Mouse (Mus musculus): Measurements from ENCODE around the gene Rd3. TPM values are rescaled to one million over a fixed set of nuclear protein-coding genes. Genes with fewer than 3 reads are reported as not detected.

Gene Rd3
- total RNA-seq, 2 experiments from 2014 or later, result not detected

Small RNA genes within 50 kb of the gene (microRNA-seq; reads per million reads assigned to microRNA genes)
- not detected for gene Mir3473c

Other genes with a start within 250 kb of the Rd3 start
- 1 to 10 TPM; 8.6 to 8.7 TPM for gene Nek2, start 155.9 kb upstream of the Rd3 start, total RNA-seq (2021)
- gene Slc30a1, start 70.6 kb upstream of the Rd3 start, total RNA-seq (2021), result 1 to 10 TPM; 7.6 to 9.3 TPM
- 10 to 100 TPM; 26.2 to 28.6 TPM for gene Traf5, start 115.2 kb downstream of the Rd3 start, total RNA-seq (2021)
- 10 to 100 TPM; 38.8 to 40.7 TPM for gene Rcor3, start 160.7 kb downstream of the Rd3 start, total RNA-seq (2021)
- under 1 TPM; 0.10 to 0.12 TPM for gene Kcnh1, start 213.4 kb downstream of the Rd3 start, total RNA-seq (2021)

Data from gastrocnemius, postnatal 4 days (tissue).